In genomic region chr5:88721003-88721475, GRCm38 (mm10) we compare ENCODE assay signal across 8 mouse cellular contexts. TPM values are rescaled to one million over a fixed set of nuclear protein-coding genes. Genes with fewer than 3 reads are reported as not detected.
A peak's percentile ranks its signal among the peaks of the same experiment; 100 is the strongest.
DNase-seq lines count a peak whose midpoint lies in the region; ATAC-seq and TF ChIP-seq lines count a peak whose summit lies in the region.

No protein-coding gene starts in this region.

- H3K4me3 ChIP-seq in gastrocnemius, adult 2 months = peak overlapping the region; percentile 99
- H3K4me3 ChIP-seq in thymus, adult 2 months (ENCODE audit: control insufficient read depth, insufficient read depth, low read length) = peak overlapping the region; percentile 99
- H3K4me3 ChIP-seq in limb, embryonic 15.5 days = peak overlapping the region; percentile 100
- peak overlapping the region; percentile 100 for H3K4me3 ChIP-seq in stomach, postnatal 0 days (ENCODE audit: low read depth, low read length)

- no peaks in the 10 kb centered on the region for H3K27me3 ChIP-seq in thymus, adult 2 months (ENCODE audit: control insufficient read depth, insufficient read depth, low read length)
- no peaks in the 10 kb centered on the region for H3K27me3 ChIP-seq in limb, embryonic 15.5 days
- H3K27me3 ChIP-seq in stomach, postnatal 0 days (ENCODE audit: control insufficient read depth, insufficient read depth, low read length) = no peaks in the 10 kb centered on the region

- peaks cover 15% of the 10 kb centered on the region for H3K4me1 ChIP-seq in thymus, adult 2 months (replicated peaks; ENCODE audit: control insufficient read depth, insufficient read depth, low read length)
- H3K4me1 ChIP-seq in limb, embryonic 15.5 days = peaks cover 19% of the 10 kb centered on the region
- no peaks in the 10 kb centered on the region; the same call in 1 of the 2 replicates for H3K4me1 ChIP-seq in stomach, postnatal 0 days (replicated peaks; ENCODE audit: control insufficient read depth, insufficient read depth)

- H3K9me3 ChIP-seq in limb, embryonic 15.5 days = no peaks in the 10 kb centered on the region
- no peaks in the 10 kb centered on the region for H3K9me3 ChIP-seq in stomach, postnatal 0 days (ENCODE audit: control insufficient read depth, low read length)

- H3K27ac ChIP-seq in gastrocnemius, adult 2 months = peak overlapping the region; percentile 98
- H3K27ac ChIP-seq in thymus, adult 2 months (ENCODE audit: control insufficient read depth, insufficient read depth, low read length) = no peak overlapping the region
- peak overlapping the region; percentile 94 for H3K27ac ChIP-seq in limb, embryonic 15.5 days
- H3K27ac ChIP-seq in stomach, postnatal 0 days (replicated peaks) = peak overlapping the region; percentile 97

- DNase-seq in gastrocnemius, adult 2 months = no peak
- DNase-seq in gastrocnemius, adult 8-10 months (ENCODE audit: low spot score in 2 of 2) = no peak
- no peak for DNase-seq in thymus, adult 2 months
- no peak for DNase-seq in thymus, postnatal 14 days
- no peak for DNase-seq in stomach, postnatal 0 days (ENCODE audit: low spot score)
- no peak for DNase-seq in ovary, postnatal 10 days (ENCODE audit: low spot score)
- DNase-seq in retina, postnatal 1 day = no peak

- no peaks in the 10 kb centered on the region for H3K36me3 ChIP-seq in thymus, adult 2 months (ENCODE audit: control insufficient read depth, insufficient read depth, low read length)
- H3K36me3 ChIP-seq in limb, embryonic 15.5 days = no peaks in the 10 kb centered on the region
- no peaks in the 10 kb centered on the region for H3K36me3 ChIP-seq in stomach, postnatal 0 days (ENCODE audit: control insufficient read depth, insufficient read depth, low read length)

- no peak for TF ChIP-seq POLR2A in thymus, adult 2 months (IDR thresholded peaks at IDR 0.05; ENCODE audit: control insufficient read depth, extremely low read depth, insufficient read depth, low read length, poor library complexity)

- H3K4me2 ChIP-seq in limb, embryonic 15.5 days = peak overlapping the region; percentile 83
- peak overlapping the region; percentile 91 for H3K4me2 ChIP-seq in stomach, postnatal 0 days (replicated peaks; ENCODE audit: low read depth)

- intact Hi-C loops in gastrocnemius, adult 2 months (cut with DNase I) = no loop called here

- WGBS in thymus, adult 2 months = under 1% methylated on average over 38 of the region's 38 CpGs
- under 1% methylated on average over 37 of the region's 38 CpGs for WGBS in limb, embryonic 15.5 days
- 0% methylated on average over 34 of the region's 38 CpGs for WGBS in stomach, postnatal 0 days

- TF ChIP-seq CTCF in gastrocnemius, adult 2 months (IDR thresholded peaks at IDR 0.05) = no peak
- no peak for TF ChIP-seq CTCF in thymus, adult 2 months (IDR thresholded peaks at IDR 0.05; ENCODE audit: borderline replicate concordance, control insufficient read depth, extremely low read depth, insufficient read depth, low read length, poor library complexity)
- TF ChIP-seq CTCF in stomach, postnatal 0 days (IDR thresholded peaks at IDR 0.05; ENCODE audit: low read depth) = no peak

- no peak for TF ChIP-seq EP300 in stomach, postnatal 0 days (optimal IDR thresholded peaks at IDR 0.05)

- peak; percentile 60 for ATAC-seq in limb, embryonic 15.5 days (ENCODE audit: insufficient number of reproducible peaks, low FRiP score, low TSS enrichment, low read depth)
- ATAC-seq in stomach, postnatal 0 days (ENCODE audit: low FRiP score, low TSS enrichment) = peak; percentile 68

- peak overlapping the region; percentile 89 for H3K9ac ChIP-seq in limb, embryonic 15.5 days
- peak overlapping the region; percentile 98 for H3K9ac ChIP-seq in stomach, postnatal 0 days (ENCODE audit: low read length)

RNA-seq across cellular contexts. Expression of gene Mob1b, which starts 0.4 kb away (rescaled TPM):
- total RNA-seq in gastrocnemius, adult 2 months (2021) = 10 to 100 TPM; 18.8 to 23.3 TPM
- total RNA-seq in gastrocnemius, adult 8-10 months (2022) = 10 to 100 TPM; 16.7 to 21.0 (median 18.1) TPM
- 3.8 and 4.9 TPM in 2 replicates for polyA plus RNA-seq in thymus, adult 2 months (2012; rRNA removed)
- 11.0 TPM in 2 replicates for polyA plus RNA-seq in limb, embryonic 15.5 days (2015; fragmentation: Nextera tagmentation; extraction: Ambion mirVana)
- 7.9 and 10.1 TPM in 2 replicates for polyA plus RNA-seq in stomach, postnatal 0 days (2015; fragmentation: Nextera tagmentation; extraction: Ambion mirVana)

RNA-seq across cellular contexts. Expression of gene Dck, which starts 43.8 kb away (rescaled TPM):
- 1 to 10 TPM; 1.0 to 1.4 TPM for total RNA-seq in gastrocnemius, adult 2 months (2021)
- total RNA-seq in gastrocnemius, adult 8-10 months (2022) = 1 to 10 TPM; 1.0 to 1.4 (median 1.2) TPM
- polyA plus RNA-seq in thymus, adult 2 months (2012; rRNA removed) = 58.2 and 75.9 TPM in 2 replicates
- 36.0 and 37.6 TPM in 2 replicates for polyA plus RNA-seq in limb, embryonic 15.5 days (2015; fragmentation: Nextera tagmentation; extraction: Ambion mirVana)
- 11.0 and 12.4 TPM in 2 replicates for polyA plus RNA-seq in stomach, postnatal 0 days (2015; fragmentation: Nextera tagmentation; extraction: Ambion mirVana)

RNA-seq across cellular contexts. Expression of gene Grsf1, which starts 45.1 kb away (rescaled TPM):
- 100 to 1,000 TPM; 125 to 167 TPM for total RNA-seq in gastrocnemius, adult 2 months (2021)
- 100 to 1,000 TPM; 114 to 130 (median 120) TPM for total RNA-seq in gastrocnemius, adult 8-10 months (2022)
- 27.3 and 42.0 TPM in 2 replicates for polyA plus RNA-seq in thymus, adult 2 months (2012; rRNA removed)
- polyA plus RNA-seq in limb, embryonic 15.5 days (2015; fragmentation: Nextera tagmentation; extraction: Ambion mirVana) = 39.4 and 47.5 TPM in 2 replicates
- 32.8 and 35.1 TPM in 2 replicates for polyA plus RNA-seq in stomach, postnatal 0 days (2015; fragmentation: Nextera tagmentation; extraction: Ambion mirVana)
